Mouse (Mus musculus) CD8-positive naive resting alpha-beta T cell, adult 2 months (primary cell): Measurements from ENCODE around the gene Lenep.

Experiments
- DNase-seq, 2 experiments: peaks; one replicate each; pipeline ENCODE4 v3.0.0; 2022; ENCODE audit warnings: low read depth in 2 of 2, low spot score in 2 of 2

Lenep gene

DNA sequence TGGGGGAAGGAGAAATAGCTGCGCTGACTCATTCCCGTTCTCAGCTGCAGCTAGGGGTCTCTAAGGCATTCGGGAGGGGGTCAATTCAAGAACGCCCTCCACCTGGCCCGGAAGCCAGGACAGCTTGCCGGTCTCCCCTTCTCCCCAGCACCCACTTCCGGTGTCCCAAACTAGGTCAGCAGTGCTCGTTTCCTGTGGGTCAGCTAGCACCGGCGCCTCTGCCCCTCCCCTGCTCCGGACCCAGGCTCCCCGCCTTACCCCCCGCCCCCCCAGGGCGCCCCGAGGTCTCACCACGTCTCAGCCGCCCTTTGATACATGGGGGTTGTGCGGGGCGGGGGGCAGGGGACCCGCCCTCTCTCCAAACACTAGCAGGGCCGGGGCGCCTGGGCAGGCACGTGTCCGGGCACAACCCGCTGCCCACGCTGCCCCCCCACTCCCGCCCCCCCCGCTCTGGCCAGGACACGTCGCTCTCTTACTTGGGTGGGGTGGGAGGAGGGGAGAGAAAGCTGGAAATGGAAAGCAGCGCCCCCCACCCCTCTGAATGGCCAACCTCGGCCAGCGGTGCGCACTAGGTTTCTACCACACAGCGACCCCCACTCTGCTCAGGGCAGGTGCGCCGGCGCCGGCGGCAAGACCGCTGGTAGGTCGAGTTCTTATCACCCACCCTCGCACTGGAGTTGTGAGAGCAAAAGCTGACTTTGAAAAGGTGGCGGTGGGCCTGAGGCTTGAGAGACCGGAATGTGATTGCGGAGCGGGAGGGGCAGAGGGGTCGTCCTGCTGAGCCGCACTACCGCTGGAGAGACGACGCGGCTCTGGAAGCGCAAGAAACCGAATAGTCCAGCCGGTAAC lies 10.7 kb downstream of the Lenep start:
- no peak for DNase-seq

GRCm38 (mm10) chr3:89390699-89391662 lies 11.6 kb downstream of the Lenep start:
- no peak for DNase-seq

GRCm38 (mm10) chr3:89390111-89390515 lies 12.5 kb downstream of the Lenep start:
- DNase-seq = no peak

DNA sequence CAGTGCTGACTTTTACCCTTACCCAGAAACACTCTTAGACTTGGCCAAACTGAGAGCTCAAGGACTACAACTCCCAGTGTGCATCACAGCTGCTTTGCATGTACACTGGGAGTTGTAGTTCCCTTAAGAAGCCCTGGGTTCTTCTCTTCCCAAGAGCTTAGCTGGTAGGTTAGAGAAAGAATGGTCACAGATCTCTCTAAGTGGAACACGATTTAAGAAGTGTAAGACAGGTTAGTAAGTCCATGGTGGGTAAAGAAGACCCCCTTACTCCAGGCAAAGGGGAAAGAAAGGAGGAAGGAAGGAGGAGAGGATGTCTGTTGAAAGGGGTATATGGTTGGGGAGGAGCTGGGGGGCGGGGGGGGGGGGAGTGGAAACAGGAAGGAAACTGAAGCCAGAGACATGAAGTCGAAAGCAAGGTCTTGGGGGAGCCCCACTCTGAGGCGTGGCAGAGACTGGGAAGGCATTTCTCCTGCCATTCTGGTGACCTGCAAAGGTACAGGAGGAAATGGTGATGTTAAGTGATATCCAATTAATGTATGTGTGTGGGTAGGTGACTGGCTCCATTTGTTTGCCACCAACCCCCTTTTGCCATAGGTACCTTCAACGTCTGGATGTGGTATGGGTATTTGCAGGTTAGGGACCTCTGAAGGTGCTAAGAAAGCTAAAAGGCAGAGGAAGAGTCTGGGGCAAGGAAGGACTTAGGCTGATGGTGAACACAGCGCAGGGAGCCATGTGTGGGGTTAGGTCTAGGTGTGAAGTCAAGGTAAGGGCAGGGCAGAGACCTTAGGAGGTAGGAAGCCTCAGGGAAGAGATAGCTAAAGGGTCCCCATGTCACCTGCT lies 13.5 kb downstream of the Lenep start:
- DNase-seq = no peak

- no peak for DNase-seq
These were observed 14.3 kb downstream of the Lenep start for GRCm38 (mm10) chr3:89388134-89388881.

DNA sequence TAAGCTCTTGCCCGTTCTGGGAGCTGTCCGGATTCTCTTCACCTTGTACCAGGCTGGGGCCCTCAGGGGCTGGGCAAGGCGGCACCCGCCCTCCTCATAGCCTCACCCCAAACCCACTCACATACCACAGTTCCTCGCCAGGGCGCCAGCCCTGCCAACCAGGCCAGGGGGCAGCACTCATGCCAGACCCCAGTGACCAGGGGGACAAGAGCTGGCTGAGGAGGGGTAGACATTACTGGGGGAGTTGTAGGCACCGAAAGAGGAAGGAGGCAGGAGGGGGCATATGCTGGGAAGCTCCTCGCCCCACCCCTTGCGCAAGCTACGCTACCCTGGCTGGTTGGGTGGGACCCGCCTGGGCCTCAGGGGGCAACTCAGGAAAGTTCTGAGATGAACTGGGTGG lies 15.0 kb downstream of the Lenep start:
- no peak for DNase-seq

- no peak for DNase-seq
These were observed 15.9 kb downstream of the Lenep start for GRCm38 (mm10) chr3:89386438-89387420.

DNA sequence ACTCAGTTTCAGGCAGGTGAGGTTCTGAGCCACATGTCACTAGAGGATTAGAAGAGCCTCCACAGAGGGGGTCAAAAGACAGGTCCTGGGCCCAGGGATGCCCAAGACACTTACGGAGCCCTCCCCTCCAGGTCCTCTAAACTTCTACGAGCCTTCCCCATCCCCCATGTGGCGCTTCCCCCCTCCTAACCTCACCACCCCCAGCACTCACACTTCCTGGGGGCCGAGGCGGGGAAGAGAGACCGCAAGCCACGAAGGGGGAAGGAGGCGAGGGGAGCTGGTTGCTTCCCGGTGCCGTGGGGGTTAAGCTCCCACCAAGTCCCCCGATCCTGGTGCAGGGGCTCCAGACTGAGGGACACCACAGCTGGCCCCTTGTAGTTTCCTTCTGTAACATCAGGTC lies 17.1 kb downstream of the Lenep start:
- DNase-seq = no peak

DNA sequence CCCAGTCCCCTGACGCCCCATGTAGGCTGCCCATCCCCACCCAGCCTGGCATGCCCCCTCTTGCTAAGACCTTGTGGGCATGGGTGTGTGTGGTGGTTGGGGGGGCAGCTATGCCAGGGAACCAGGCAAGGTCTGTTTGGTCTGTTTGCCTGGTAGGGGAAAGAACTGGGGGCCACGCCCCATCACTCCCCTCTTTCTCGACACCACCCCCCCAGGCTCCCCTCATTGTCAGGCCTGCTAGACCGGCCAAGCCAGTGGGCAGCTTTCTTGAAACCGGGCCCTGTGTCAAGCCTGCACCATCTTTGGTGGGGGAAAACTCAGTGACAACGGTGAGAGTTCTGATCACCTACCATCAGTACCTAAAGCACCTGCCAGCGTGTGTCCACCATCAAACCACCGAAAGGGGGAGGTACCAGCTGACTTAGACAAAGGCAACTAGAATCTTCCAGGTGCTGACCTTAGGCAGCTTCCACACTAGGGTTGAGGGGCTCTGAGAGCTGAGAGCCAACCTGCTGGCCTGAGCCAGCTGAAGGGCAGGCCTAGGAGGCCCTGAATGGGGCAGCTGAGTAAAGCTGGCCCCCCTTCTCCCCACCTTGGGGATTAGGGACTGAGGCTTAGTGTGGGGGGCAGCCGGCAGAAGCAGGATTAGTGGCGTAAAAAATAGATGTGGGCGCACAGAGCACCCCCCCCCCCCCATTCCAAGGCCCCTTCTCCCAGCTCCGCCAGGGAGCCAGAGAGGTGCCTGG lies 18.1 kb downstream of the Lenep start:
- DNase-seq = no peak

DNA sequence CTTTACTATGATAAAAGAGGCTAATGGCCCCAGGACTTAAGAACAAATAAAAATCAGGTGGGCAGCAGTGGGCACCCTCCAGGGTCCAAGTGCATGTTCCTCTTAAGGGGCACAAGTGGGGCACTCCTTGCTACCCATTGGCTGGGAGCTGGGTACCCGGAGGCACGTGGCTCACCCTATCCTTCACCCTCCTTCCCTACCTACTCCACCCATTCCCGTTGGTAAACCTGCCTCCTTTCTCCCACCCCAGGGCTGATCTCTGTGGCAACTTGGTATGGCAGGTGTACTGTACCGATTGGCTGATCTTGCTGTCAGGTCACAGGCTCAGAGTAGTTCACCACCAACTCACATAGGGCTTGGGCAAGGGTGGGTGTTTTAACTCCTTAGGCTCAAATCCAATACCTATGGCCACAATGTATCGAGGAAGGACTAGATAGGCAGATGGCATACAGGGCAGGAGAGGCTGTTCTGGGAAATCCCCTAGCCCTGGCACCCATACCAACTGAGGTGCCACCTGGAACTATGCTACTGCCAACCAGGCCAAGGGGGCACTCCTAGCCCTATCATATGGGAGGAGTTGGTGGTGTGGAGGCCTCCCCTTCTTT lies 18.8 kb downstream of the Lenep start:
- DNase-seq = no peak

GRCm38 (mm10) chr3:89382950-89383349 lies 19.6 kb downstream of the Lenep start:
- DNase-seq = no peak

DNA sequence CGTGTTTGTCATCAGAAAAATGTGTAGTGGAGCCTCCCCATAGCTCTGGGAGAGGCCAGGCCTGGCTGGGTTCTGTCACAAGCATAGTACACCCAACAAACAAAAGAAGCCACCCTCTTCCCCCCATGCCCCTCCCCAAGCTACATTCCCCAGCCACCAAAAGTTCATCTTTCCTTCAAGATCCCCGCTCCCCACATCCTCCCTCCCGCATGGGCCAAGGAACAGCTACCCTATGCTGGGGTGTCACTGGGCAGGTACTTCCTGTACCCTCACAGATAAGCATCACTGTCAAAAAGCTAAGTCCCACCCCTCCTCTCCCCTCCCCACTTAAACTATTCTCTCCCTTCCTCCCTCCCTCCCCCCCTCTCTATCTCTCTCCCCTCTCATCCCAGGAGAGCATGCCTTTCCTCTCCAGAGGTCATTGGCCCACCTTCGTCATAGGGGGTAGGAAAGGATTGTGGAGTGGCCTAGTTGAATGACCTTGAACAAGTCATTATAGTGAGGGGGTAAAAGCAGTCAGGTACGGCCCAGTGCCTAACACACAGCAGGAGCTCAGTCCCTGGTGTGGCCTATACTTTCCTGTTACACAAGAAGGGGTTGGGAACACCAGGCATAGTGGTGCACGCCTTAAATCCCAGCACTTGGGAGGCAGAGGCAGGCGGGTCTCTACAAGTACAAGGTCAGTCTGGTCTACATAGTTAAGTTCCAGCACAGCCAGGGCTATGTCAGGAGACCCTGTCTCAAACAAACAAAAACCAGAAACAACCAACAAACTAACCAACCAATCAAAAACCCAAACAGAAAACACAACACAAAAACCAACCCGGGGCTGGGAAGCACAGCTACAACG lies 20.3 kb downstream of the Lenep start:
- no peak for DNase-seq

- no peak for DNase-seq
These were observed 21.4 kb downstream of the Lenep start for GRCm38 (mm10) chr3:89381233-89381632.

DNA sequence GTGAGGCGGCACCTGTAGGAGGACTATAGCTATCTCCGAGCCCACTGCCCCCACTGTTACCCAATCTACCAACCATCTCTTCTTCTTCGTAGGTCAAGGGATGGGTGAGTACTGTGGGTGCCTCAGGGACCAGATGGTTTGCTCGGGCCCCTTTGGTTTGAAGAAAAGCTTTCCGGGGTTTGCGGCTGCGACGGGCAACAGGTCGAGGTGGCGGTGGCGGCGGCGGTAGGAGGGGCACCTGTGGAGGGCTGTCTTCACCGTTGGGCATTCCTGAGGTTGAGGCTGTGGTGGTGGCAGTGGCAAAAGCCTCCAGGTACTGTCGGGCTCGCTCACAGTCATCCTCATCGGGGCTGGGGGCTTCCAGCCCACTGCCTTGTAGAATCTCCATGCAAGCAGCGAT lies 21.9 kb downstream of the Lenep start:
- no peak for DNase-seq

DNA sequence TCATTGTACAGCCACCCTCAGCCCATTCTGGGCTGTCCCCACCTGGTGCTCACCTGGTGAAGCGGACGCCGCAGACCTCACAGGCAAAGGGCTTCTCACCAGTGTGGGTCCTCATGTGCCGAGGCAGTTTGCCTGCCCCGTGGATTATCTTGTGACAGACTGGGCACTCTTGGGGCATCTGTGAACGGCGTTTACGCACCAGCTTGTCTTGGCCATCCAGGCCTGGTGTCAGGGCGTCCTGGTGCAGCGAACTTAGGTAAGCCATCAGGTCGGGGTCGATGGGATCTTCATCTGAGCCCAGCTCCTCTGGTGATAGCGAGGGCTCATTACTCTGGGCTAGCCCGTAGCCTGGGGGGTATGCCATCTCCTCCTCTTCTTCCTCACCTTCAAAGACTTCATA lies 22.3 kb downstream of the Lenep start:
- no peak for DNase-seq

DNA sequence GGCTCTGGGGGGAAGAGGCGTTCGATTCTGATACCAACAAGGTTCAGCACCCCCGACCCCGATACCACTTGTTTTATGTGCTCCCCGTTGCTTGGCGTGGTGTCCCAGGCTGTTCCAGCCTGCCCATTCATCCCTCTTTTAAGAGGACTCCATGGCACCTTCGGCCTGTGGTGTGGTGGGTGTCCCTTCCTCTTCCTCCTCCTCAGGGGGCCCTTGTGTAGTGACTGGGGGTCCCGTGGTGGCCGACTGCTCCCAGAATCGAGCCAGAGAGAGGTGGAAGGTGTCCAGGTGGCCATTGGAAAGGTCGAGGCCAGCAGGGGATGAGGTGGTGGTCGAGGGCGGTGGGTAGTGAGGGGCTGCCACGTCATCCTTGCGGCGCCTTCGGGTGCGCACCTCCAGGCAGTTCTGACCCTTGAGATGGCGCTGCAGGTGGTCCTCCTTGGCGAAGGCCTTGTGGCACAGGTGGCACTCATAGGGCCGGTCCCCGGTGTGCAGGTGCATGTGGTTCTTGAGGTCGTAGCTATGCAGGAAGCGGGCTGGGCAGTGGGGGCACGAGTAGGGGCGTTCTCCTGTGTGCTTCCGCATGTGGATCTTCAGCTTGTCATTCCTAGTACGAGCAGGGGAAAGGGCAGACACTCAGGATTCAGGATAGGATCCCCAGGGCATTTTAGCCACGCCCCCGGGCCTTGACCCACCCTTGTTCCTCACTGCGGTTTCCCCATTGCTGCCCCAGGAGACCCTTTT lies 23.0 kb downstream of the Lenep start:
- no peak for DNase-seq
